Mouse (Mus musculus): ENCODE measurements at regions not wholly inside any gene's neighbourhood (a gene's known extent, or its start where the extent isn't known, plus 50 kb on each side); places are given as distances from the start of the nearest gene placed in this dataset.

GRCm38 (mm10) chr14:11417857-11418256 lies 61.3 kb upstream of the Gm3839 start:
- in situ Hi-C loops (cut with MboI, MseI), result loop anchor here (10.0 kb wide), 1 partner anchor 1843 kb away; no protein-coding TSS in a partner anchor

- in situ Hi-C loops (cut with MboI, MseI), result no loop called here
These were observed 65.8 kb upstream of the Gm3839 start for GRCm38 (mm10) chr14:11422306-11422705.

- in situ Hi-C loops (cut with MboI, MseI), result no loop called here
These were observed 72.0 kb upstream of the Gm3839 start for GRCm38 (mm10) chr14:11428256-11429240.

GRCm38 (mm10) chr14:11435166-11435784 lies 78.7 kb upstream of the Gm3839 start:
- in situ Hi-C loops (cut with MboI, MseI), result no loop called here

- in situ Hi-C loops (cut with MboI, MseI), result no loop called here
These were observed 82.1 kb upstream of the Gm3839 start for GRCm38 (mm10) chr14:11438611-11439010.

GRCm38 (mm10) chr14:11440176-11440575 lies 83.7 kb upstream of the Gm3839 start:
- in situ Hi-C loops (cut with MboI, MseI), result no loop called here

- in situ Hi-C loops (cut with MboI, MseI), result no loop called here
These were observed 93.4 kb upstream of the Gm3839 start for GRCm38 (mm10) chr14:11449958-11450357.

- in situ Hi-C loops (cut with MboI, MseI), result no loop called here
These were observed 75.6 kb upstream of the Ptprg start for GRCm38 (mm10) chr14:11477731-11478130.

GRCm38 (mm10) chr14:11482151-11482550 lies 71.2 kb upstream of the Ptprg start:
- in situ Hi-C loops (cut with MboI, MseI), result no loop called here

- in situ Hi-C loops (cut with MboI, MseI), result no loop called here
These were observed 67.0 kb upstream of the Ptprg start for GRCm38 (mm10) chr14:11486287-11486686.

GRCm38 (mm10) chr14:11501744-11502143 lies 51.6 kb upstream of the Ptprg start:
- in situ Hi-C loops (cut with MboI, MseI), result no loop called here

- in situ Hi-C loops (cut with MboI, MseI), result no loop called here
These were observed 50.2 kb upstream of the Ptprg start for GRCm38 (mm10) chr14:11503156-11503555.

All from regulatory T cell (primary cell).